Mouse (Mus musculus) A20 (cell line): Measurements from ENCODE around the gene Foxp1.

Experiments used
- DNase-seq: peaks from one replicate; pipeline ENCODE4 v3.0.0-alpha.2; 2011; ENCODE audit warnings: low read depth, low spot score

Gene Foxp1

DNA sequence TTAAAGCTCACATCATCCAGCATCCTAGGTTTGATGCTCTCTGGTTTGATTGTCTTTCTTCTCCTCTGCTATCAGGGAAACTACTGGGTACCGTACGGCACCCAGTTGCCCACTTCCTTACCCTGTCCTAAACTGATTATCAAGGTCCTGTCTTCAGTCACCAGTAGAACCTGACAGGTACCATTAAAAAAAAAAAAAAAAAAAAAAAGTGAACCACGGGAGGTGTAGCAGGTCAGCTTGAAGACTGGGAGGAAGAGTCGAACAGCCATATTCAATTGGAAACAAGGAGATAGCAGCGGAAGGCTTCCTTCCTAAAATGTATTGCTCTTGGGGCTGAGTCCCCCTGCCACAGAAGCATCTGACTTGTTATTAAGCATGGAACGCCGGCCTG lies 425.8 kb downstream of the Foxp1 start:
- DNase-seq, result no peak

DNA sequence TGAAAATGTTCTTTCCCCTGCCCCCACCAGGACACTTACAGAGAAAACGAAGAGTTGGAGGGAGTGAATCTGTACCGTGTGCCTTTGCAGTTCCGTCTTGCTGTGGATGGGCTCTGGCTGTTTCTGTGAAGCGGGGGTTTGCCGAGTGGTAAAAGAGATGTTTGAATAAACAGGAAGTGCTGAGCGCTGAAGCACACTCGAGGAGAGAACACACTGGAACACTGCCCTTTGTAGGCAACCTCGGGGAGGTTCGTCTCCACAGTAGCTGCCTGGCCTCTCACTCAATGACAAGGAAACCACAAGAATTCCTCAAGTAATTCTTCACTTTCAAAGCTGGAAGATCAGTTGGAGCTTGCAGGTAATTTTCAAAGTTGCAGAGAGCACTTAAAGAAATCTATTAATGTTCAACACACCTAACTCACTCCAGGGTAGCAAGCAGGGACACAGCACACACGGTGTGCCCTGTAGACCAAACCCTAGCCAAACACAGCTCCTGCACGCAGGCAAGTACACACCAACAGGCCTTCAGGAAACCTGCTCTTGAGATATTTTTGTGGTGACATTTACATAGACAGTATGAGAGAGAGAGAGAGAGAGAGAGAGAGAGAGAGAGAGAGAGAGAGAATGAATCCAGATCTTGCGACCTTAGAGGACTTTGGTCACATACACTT lies 426.3 kb downstream of the Foxp1 start:
- peak; percentile 85 for DNase-seq

DNA sequence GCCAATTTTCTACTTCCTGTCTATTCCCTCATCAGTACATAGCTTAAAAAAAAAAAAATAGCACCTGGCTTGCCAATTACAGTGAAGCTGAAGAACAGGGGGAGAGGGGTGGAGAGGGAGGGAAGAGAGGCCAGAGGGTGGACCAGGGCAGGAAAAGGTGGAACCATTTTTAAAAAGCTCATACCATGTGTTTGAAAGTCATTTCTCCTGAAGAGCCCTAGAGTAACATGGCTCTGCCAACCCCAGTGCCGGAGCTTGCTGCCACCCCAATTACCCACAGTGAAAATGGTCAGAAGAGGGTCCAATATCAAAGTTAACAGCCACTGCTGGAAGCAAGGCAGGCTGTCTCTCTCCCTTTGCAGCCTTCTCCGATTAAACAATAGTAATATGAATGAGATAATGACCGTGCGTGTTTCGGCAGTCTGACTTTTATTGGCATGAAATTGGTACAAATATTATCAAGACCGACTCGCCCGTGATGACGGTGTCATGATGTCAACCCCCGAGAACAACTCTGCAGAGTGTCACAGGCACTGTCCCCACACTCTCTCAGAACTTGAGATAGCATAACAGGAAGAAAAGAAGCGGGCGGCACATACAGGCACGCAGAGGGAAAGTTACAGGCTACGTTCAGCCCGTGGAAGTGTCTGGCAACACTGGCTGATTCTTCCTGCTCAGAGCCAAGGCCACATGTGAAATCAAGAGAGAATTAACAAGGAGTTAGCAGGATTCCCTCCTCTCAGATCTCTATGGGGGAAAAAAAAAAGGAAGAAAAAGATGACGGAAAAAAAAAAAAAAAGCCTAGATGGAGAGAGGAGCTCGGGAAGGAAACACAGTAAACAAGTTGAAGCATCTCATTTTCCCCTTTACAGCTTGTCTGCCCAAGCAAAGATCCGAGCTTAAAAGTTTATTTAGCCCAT lies 427.1 kb downstream of the Foxp1 start:
- DNase-seq, result peak; percentile 70

DNA sequence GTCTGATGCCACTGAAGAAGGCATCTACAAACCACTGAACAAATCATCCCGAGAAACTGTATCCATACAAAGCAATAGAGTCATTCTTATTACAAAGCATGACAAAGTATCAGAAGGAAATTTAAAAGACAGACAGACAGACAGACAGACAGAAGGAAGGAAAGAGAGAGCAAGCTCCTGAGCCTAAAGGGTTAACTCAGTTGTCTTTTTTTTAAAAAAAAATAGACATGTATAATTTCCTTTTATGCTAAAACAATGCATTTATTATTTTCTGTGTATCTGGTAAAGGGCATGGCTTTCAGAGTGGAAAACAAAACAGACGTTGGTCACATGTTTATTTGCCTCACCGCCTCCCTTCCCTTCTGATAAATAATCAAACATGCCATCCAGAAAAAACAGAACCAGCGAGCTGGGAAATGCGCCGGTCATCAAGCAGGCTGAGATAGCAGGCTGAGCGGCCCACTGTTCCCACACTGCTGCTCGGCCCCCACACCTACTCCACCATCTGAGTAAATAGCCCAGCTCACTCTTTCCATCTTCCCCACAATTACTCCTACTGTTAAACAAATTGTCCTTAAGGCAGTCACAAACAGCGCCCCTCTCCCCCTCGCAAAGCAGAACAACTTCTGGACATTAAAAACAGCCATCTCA lies 428.1 kb downstream of the Foxp1 start:
- peak; percentile 73 for DNase-seq

DNA sequence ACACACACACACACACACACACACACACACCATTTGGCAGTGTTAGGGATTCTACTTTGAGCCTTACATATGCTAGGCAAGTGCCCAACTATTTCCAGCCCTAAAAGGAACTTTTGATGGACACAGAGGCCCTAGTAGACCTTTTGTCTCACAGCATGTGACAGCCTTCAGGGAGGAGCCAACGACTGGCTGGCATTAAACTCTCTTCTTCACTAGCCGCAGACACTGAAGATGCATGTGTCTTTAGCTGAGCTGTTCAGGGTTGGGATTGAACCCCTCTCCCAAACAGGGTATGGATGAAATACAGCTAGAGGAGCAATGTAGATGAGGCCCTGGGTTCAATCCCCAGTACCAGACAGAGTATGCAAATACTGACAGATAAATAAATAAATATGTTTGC lies 428.7 kb downstream of the Foxp1 start:
- no peak for DNase-seq

DNA sequence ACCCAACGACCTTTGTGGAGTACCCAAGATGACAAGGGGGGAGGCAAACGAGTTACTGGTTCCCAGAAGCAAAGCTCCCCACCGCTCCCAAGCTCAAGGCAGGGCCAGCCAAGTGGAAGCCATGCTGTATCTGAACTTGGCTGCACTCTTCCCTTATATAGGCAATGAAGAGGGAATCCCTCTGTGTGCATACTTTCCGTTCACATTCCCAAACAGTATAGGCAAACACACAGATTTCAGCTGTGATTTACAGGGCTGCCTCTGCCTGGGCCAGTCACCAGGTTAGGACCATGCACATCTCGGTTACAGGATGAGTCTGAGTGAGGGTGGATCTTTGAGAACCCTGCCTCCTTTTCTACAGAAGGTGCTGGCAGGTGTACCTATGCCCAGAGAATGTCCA lies 429.3 kb downstream of the Foxp1 start:
- no peak for DNase-seq

DNA sequence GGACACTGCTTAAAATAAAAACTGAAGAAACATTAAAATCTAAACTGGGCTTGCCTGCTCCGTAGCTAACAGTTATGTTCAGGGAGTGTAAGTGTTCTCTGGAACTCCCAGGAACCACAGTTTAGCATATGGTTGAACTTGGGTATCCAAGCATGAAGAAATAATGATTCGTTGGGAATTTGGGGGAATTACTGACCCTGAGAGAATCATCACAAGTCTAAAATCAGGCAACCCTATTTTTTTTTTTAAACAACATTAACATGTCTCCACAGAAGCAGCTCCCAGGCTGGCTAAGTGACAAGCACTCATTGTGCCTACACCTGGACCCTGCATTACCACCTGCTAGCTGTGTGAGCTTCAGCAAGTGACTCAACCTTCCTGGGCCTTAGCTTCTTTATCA lies 430.7 kb downstream of the Foxp1 start:
- no peak for DNase-seq

DNA sequence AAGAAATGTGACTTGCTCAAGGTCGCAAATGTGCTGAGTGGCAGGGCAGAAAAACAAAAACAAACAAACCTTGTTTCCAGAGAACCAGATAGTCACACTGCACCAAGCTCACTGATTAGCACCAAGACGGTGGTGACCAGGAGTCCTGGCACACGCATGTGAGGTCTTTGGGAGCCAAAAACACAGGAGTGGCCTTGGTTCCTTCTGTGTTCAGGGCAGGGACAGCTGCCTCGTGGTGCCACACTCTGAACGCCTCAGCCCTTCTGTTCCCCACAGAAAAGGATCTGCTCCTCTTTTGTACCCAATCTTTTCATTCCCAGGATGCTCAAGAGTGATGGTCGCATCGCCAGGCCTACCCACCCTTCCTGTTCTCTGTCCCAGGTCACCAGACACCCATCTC lies 434.9 kb downstream of the Foxp1 start:
- no peak for DNase-seq

DNA sequence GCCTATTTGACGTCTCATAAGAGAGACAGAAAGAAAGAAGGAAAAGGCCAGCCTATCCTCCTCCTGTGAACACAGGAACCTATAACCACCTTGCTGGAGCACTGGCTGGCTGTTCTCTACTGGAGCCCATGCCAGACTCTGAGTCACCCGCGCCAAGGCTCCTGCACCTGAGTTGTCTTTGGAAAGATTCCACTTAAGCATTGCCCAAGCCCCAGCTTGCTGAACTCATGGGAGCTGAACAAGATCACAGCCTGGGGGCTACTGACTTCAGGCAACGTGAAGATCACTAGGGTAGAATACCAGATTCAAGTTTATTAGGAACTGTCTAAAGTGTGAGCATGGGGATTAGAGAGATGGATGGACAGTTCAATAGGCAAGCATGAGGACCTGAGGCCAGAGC lies 437.6 kb downstream of the Foxp1 start:
- no peak for DNase-seq

DNA sequence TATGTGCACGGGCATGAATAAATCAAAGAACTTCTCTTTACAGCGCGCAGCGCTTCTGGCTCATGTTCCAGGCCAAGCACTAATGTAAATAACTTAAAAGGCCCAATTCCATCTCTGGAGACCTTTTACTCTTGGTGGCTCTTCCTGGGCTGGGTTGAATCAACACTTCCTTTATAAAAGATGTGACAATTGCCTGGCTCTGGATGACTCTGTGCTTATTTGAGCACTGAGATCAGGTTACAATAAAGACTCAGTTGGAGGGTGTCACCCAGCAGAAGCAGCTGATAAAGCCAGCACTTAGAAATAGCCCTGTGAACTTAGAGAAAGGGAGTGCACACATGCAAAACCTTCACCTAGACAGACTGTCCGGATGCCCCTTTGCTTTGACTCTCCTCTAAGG lies 441.3 kb downstream of the Foxp1 start:
- no peak for DNase-seq

DNA sequence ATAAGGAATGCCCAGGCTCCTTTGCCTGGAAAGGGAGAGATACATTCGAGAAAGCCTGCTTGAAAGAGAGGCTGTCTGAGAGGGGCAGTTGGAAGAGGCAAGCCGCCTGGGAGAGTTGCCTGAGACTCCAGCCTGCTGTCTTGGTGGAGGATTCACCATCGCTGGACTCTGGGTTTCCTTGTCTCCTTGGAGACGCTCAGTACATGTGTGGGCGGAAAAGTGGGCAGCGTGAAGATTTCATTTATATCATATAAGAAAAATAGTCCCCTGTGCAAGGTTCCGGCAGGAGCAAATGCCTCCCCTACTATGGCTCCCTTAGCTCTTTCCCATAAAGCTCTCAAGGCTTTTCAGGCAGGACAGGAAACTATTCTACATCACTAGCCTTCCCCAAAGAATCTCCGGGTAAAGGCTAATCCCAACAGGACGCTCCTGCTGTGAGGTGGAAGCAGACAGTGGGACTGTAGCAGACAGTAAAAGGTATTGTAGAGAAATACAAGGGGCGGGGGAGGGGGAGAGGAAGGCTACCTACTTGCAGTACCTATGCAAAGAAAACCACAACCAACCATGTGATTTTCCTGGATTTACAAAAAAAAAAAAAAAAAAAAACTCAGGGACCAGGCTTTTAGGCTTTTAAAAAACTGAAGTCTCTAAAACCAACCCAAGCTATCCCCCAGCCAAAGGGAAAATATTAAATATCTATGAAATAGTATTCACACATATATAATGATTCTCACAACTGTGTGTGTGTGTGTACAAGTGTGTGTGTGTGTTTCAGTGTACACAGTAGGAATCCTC lies 443.3 kb downstream of the Foxp1 start:
- DNase-seq, result no peak

DNA sequence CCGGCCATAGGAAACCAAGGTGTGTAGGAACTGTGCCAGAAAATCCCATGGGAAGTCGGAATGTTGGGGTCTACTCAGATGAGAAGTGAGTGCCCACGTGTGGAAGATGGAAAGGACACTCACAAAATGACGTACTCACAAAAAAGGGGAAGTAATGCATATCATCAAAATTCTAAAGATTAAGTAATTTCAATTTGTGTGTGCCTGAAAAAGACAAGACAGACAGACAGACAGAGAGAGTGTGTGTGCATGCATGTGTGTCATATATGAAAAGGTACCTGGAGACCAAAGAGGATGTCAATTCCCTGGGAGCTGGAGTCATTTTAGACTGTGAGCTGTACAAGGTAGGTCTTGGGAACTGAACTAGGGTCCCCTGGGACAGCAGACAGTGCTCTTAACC lies 444.4 kb downstream of the Foxp1 start:
- DNase-seq, result no peak

DNA sequence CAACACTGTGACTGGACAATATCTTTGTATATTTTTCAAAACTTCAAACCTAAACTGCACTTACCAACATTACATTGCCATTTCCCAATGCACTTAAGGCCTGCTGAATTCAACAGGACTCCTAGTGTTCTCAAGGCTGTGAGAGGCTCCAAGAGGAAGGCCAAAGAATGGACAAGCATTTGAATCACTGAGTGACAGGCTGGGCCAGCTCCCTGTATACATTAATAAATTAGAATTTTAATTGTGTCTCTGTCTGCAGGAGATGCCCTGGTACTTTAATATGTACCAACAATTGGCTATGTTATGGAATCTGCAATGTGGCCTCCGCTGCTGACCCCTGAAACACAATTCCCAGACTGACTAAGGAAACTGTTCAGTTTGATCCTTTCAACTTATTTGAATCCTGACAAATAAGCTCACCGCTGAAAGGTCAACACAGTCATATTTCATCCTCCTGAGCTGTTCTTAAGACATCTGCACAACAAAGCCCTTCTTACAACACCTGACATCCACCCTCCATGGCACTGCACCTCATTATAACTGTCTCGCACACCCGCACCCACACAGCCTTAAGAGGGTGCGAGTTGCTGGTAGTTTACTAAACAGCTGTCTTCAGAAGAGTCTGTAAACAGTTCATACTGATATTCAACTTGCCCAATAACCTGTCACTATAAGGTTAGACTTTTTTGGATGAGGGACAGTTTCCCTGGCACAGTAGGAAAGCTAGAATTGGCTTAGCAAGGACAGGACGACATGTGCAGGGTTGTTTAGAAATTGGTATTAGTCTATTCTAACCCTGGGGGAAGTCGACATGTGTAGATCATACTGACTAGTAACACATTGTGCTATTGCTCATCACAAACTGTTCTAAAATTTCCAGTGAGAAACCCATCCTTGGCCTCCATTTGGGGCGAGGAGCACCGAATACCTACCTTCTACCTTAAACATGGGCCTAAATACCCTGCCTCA lies 448.9 kb downstream of the Foxp1 start:
- no peak for DNase-seq

DNA sequence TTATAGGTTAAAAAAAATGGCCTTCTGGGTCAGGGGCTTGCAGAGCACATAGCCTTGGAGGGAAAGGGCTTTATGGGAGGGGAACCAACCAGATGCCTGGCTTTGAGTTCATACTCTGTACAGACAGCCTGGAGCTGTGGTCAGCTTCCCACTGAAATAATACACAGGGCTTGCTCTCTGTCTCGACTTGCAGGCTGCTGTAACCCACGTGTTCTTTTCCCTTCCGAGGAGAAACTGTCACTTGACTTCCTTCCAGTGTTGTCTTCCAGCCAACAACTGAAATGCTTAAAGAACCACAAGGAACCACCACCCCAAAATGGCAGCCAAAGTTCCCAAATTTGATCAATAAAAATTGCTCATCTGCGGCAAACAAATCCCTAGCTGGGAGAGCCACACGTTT lies 451.8 kb downstream of the Foxp1 start:
- no peak for DNase-seq

DNA sequence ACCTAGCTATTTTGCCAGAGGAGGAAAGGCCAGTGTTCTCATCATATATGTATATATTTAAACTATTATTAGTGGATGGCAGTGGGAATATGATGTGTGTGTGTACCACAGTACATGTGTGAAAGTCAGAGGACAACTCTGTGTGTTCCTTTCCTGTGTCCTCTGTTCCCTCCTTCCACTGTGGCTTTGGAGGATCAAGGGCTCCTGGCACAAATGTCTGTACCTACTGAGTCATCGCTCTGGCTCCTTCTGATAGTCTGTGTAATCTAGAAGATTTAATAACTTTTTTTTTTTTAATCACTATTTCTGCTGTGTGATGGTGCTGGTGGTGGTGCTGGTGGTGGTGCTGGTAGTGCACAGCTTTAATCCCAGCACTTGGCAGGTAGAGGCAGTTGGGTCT lies 452.8 kb downstream of the Foxp1 start:
- no peak for DNase-seq

DNA sequence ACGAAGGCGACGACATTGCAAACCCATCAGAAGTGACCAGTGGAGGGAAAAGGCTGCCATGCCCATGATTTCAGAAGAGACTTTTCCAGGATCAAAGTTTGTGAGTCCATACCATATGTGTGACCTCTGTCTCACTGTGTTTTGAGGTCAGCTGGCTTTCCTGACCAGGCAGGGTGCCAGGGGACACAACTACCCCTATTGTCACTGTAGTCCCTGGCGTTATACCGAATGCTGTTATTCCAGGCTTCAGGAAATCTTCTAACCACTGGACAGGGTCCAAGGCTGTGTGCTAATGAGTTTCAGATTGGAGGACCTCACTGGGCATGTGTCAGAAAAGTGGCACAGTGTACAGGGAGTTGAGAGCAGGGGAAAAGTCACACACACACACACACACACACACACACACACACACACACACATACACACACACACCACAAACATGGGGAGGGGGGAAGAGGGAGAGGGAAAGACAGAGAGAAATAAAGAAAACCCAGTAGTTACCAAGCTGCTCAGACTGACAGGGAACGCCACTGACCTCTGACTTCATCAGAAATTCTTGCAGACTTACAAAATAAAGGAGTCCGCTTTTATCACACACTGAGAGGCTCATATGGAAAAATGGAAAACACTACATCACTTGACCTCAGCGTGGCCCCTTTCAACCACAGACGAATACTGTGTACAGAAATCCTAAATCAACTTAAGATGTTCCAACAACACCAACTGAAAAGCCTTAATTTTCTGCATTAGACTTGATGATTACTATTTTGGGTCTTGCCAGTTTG lies 456.8 kb downstream of the Foxp1 start:
- no peak for DNase-seq

DNA sequence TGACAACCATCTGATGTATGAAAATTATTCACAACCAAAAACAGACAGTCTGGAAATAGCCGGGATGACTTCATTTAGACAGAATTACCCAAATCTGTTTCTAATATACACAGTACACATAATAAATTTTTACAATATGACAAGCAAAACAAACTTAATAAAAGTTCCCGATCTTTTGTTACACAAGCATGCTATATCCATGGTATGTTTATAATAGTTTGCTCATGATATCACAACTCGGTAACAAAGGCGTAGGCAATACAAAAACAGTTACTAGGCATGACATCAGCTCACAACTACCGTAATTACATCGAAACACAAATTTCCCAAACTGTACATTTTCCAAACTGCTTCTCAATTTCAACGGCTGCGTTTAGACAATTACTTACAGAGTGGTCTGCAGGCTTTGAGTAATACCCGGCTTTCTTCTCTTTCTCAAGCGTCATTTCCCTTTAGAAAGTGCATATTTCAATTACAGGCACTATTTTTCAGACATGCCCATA lies 458.5 kb downstream of the Foxp1 start:
- no peak for DNase-seq

DNA sequence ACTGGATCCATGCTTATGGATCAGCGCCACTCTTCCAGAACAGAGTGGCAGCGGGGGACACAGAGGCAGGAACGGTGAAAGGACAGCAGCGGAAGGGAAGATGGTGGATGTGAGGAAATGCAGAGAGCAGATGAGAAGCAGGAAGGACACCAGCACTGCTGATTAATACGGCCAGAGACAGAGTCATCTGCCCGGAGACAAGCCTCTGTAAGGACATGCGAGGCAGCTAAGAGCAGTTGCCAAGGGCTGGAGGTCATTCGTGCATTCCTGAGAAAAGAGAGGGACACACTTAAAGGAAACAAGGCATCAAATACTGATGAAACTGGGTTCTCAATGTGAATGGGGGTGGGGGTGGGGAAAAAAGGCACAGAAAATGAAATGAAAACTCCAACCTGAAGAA lies 459.6 kb downstream of the Foxp1 start:
- no peak for DNase-seq

DNA sequence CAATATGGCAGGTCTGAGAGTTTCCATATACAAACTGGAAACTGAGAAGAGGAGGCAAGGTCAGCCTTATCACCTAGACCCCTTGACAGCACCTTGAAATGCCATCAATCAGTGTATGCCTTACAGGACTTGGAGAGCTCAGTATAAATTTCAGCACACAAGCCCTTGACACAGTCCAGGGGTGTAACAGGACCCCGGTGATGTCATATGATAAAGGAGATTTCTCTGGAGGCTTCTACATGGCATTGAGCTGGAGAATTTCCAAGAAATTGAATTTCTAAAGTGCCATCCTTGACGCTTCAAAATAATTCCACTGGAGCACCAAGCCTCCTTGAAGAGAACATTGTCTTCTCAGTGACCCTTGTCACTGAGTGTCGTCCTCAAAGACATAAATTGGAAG lies 463.8 kb downstream of the Foxp1 start:
- DNase-seq, result no peak

DNA sequence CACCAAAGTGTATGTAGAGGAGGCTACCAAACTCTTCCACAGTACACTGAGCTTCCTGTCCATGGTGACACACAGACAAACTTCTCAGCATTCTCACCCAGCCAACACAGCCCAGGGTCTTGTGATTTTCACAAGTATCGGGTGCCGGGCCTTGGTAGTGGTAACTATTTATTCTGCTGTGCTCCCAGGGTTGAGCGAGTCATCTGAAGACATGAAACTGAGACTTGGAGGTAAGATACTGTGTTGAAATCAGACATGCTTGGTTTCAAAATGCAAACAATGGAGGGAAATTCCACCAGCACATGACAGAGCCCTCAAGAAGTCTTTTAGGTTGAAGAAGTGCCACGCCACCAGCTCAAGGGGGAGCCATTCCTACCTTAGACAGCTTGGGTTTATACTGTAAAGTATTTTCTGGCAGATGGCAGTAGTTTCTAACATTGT lies 465.4 kb downstream of the Foxp1 start:
- DNase-seq, result peak; percentile 83
